Mouse (Mus musculus) liver, adult 2 months (tissue): ENCODE measurements around the gene Rtl1. TPM values are rescaled to one million over a fixed set of nuclear protein-coding genes. Genes with fewer than 3 reads are reported as not detected.

ENCODE experiments used
- DNase-seq: peaks from one replicate; pipeline ENCODE4 v3.0.0-alpha.2; 2011; ENCODE audit warnings: low read depth, low spot score; ENCODE audit errors: extremely low read depth
- H3K27ac ChIP-seq: fragments of 200-500 bp; replicated peaks from 2 replicates; pipeline ENCODE4 v1.5.1; 2012; ENCODE audit warnings: low read depth, mild to moderate bottlenecking, control low read depth, inconsistent platforms, low read length; ENCODE audit not compliant: insufficient read depth
- H3K27me3 ChIP-seq: fragments of 200-500 bp; 2 replicates; pipeline ENCODE4 v1.6.1; 2012; ENCODE audit warnings: mild to moderate bottlenecking, moderate library complexity, low read length, inconsistent platforms; ENCODE audit not compliant: control insufficient read depth, insufficient read depth
- H3K36me3 ChIP-seq: fragments of 200-500 bp; 2 replicates; pipeline ENCODE4 v1.6.1; 2012; ENCODE audit warnings: low read length, inconsistent platforms; ENCODE audit not compliant: control insufficient read depth, insufficient read depth
- H3K4me1 ChIP-seq: fragments of 200-500 bp; 2 replicates; pipeline ENCODE4 v1.6.1; 2011; ENCODE audit warnings: low read length; ENCODE audit not compliant: control insufficient read depth, insufficient read depth
- H3K4me3 ChIP-seq: fragments of 200-500 bp; 2 replicates; pipeline ENCODE4 v1.5.1; 2011; ENCODE audit warnings: low read depth, mild to moderate bottlenecking, control low read depth, low read length, moderate library complexity; ENCODE audit not compliant: insufficient read depth
- H3K79me2 ChIP-seq: fragments of 200-500 bp; 2 replicates; pipeline ENCODE4 v1.6.1; 2012; ENCODE audit warnings: inconsistent platforms, mild to moderate bottlenecking, low read length, moderate library complexity; ENCODE audit not compliant: control insufficient read depth, insufficient read depth
- H3K9ac ChIP-seq: fragments of 200-500 bp; 2 replicates; pipeline ENCODE4 v1.6.1; 2012; ENCODE audit warnings: low read depth, mild to moderate bottlenecking, control low read depth, inconsistent platforms, low read length
- CTCF ChIP-seq: fragments of 200-500 bp; IDR thresholded peaks from 2 replicates; pipeline ENCODE4 v1.5.1; 2011; ENCODE audit warnings: low read depth, low read length, control low read depth
- POLR2A ChIP-seq: fragments of 200-500 bp; IDR thresholded peaks from 2 replicates; pipeline ENCODE4 v1.6.1; 2011; ENCODE audit warnings: low read length, control low read depth; ENCODE audit not compliant: insufficient read depth; ENCODE audit errors: extremely low read depth
- WGBS: fragments of 180-500 bp; shearing (Covaris S2); methylation state at CpG from one replicate; pipeline ENCODE4 v1.1.7; 2018; 5-methylcytosine and 5-hydroxymethylcytosine counted together
- polyA plus RNA-seq: library from polyadenylated mRNA; depleted of rRNA; stranded (reverse); fragments of >200 nt; gene quantifications from 2 replicates; pipeline ENCODE4 v1.2.3, GENCODE M21; 2012
- total RNA-seq: library from RNA; depleted of rRNA; stranded (reverse); fragments of >200 nt; gene quantifications from 2 replicates; pipeline ENCODE4 v1.2.3, GENCODE M21; 2014

The Rtl1 gene
- total and polyA plus RNA-seq, 2 experiments, result not detected

DNA sequence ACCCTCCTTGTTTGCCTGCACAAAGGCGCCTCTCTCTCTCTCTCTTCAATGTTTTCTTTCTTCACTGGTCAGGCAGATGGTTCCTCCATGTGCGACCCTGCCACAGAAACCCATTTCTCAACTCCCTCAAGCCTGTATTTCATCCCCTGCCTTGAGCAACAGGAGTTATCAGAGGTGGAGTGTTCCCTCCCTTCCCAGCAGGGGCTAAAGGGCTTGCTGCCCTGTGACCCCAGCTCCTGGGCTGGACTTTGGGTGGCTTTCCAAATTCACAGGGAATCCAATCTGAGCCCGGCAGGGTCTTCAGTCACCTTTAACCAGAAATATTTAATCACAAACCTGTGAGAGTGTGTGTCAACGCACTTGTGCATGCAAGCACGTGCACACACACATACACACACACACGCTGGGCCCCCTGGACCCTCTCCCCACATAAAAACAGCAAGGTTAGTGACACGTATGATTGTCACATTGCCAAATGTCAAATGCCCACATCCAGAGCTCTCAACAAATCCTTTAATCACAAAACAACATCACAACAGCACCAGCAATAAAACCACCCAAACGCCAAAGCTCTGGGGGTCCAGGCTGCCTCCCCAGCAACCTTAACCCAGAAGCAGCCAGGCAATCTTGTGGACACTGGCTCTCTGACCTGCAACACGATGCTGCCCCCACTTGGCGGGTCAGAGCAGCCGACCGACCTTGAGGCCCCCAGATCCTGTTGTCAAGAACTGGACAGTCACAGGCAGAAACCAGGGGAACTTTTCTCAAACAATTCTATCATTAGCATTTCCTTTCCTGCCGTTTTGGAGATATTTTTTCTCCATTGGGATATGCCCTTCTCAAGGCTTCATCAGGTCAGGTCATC lies 8.7 kb upstream of the Rtl1 start:
- no peak overlapping the region for H3K9ac ChIP-seq
- no peaks in the 10 kb centered on the region for H3K4me1 ChIP-seq
- no peaks in the 10 kb centered on the region for H3K27me3 ChIP-seq
- no peak overlapping the region for H3K27ac ChIP-seq
- no peaks in the 10 kb centered on the region for H3K36me3 ChIP-seq
- peak; percentile 69 for TF ChIP-seq CTCF
- TF ChIP-seq POLR2A, result no peak
- peak; percentile 5 for DNase-seq
- no peak overlapping the region for H3K4me3 ChIP-seq
- no peaks in the 10 kb centered on the region for H3K79me2 ChIP-seq
- 36% methylated on average over 13 of the region's 13 CpGs for WGBS

DNA sequence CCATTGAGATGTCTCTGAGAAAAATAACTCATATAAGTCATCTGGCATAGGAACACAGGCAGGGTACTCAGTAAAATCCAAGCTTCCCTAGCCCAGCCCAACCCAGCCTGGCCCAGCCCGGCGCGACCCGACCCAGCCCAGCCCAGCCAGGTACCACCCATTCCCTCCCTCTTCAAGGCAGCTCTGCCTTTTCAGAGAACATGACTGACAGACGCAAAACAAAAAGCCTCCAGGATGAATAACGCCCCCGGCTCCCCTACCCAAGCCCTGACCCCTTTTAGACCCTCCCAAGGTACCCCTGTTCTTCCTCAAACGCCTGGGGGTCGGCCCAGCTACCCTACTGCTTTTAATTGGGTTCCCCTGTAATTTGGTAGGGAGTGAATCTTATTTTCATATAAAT lies 7.8 kb upstream of the Rtl1 start:
- no peak overlapping the region for H3K9ac ChIP-seq
- no peak for TF ChIP-seq POLR2A
- no peak for TF ChIP-seq CTCF
- no peak overlapping the region for H3K4me3 ChIP-seq
- no peak for DNase-seq
- no peak overlapping the region for H3K27ac ChIP-seq
- 57% methylated on average over 9 of the region's 9 CpGs for WGBS
- no peaks in the 10 kb centered on the region for H3K27me3 ChIP-seq
- no peaks in the 10 kb centered on the region for H3K4me1 ChIP-seq
- H3K36me3 ChIP-seq, result no peaks in the 10 kb centered on the region
- no peaks in the 10 kb centered on the region for H3K79me2 ChIP-seq

DNA sequence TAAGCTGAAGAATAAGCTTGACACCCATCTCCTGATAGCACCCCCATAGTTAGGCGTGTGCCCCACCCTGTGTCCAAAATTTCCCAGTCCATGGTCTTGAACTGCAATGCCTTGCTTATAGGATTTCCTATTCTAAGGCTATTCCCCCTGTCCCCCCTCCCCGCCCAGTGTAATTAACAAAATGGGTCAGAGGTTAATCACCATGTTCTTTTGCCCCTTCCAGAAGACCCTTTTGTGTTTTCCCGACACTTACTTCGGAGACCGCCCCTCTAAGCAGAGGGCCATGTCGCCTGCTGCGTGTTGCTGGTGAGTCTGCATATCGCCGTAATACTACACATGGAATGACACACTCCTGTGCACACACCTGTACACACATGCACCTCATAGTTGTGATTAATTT lies 7.1 kb upstream of the Rtl1 start:
- DNase-seq, result no peak
- H3K9ac ChIP-seq, result no peak overlapping the region
- WGBS, result 89% methylated on average over 9 of the region's 9 CpGs

DNA sequence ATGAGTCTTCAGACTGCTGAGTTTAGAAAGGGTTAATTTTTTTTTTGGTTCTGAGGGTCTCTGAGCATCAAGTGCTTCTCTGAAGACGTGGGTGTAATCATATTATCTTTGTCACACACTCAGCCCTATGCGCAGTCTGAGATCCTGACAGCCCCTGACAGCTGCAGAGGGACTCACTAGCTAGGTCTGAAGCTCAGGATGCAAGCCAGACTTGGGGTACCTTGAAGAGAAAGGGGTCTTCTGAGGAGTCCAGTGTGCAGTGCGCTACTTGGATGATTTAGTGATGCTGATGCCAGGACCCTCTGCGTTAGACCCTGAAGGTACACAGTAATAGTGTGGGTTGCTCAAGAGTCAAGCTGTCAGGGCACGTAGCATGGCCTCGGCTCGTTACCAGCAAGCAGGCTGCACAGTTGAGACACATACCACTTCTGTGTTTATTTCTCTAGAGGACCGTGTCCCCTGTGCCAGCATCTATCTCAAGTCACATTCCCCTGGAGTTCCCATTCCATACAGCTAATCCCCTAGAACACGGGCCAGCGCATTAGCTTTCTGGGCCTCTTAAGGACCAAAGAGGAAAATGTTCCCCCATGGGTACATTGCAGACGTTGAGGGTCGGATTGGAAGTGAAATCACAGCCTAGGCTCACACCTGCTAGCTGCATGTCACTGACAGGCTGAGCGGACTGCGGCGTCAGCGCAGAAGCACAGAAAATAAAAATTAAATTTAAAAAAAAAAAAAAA lies 5.0 kb upstream of the Rtl1 start:
- no peak overlapping the region for H3K9ac ChIP-seq
- H3K4me3 ChIP-seq, result no peak overlapping the region
- H3K27ac ChIP-seq, result no peak overlapping the region
- TF ChIP-seq CTCF, result no peak
- no peak for TF ChIP-seq POLR2A
- 80% methylated on average over 16 of the region's 16 CpGs for WGBS
- H3K79me2 ChIP-seq, result no peaks in the 10 kb centered on the region
- no peaks in the 10 kb centered on the region for H3K27me3 ChIP-seq
- DNase-seq, result no peak
- H3K4me1 ChIP-seq, result no peaks in the 10 kb centered on the region
- no peaks in the 10 kb centered on the region for H3K36me3 ChIP-seq

More for the DNA sequence above, 7.1 kb upstream of the Rtl1 start:
- Histone ChIP-seq H3K36me3 (no peaks in the 10 kb centered on the region), H3K27me3 (no peaks in the 10 kb centered on the region), H3K4me3 (no peak overlapping the region), H3K4me1 (no peaks in the 10 kb centered on the region), H3K27ac (no peak overlapping the region), H3K79me2 (no peaks in the 10 kb centered on the region)
- TF ChIP-seq CTCF (no peak), POLR2A (no peak)

DNA sequence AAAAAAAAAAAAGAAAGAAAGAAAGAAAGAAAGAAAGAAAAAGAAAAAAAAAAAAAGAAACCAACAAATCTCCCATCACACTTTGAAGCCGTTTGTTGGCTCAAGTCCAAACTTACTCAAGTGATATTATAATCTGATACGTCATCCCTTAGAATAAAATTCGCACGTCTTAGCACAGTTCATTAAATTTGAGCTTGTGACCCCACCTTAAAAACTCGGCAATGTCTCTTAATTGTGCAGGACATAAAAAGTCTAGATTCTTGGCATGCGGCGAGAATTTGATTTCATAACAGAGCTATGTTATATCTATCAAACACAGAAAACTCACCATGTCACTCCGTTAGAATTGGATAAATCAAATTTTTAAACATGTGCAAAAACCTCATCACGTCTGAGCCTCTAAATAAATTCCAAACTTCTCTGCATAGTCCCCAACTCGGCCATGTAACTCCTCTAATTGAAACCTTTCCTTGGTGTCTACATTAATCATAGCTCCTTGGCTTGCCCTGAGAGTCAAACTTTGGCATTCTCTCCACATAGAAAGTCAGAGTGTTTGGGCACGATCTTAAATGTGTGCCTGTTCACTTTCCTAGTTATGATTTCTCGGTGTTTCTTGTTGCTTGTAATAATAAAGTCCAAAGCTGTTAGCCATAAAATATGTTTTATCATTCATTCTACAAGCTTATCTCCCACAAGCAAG lies 1.4 kb downstream of the Rtl1 start:
- H3K79me2 ChIP-seq, result no peaks in the 10 kb centered on the region
- no peak overlapping the region for H3K9ac ChIP-seq
- H3K4me1 ChIP-seq, result no peaks in the 10 kb centered on the region
- no peak overlapping the region for H3K4me3 ChIP-seq
- TF ChIP-seq POLR2A (no peak), CTCF (no peak)
- no peak for DNase-seq
- 76% methylated on average over 12 of the region's 12 CpGs for WGBS
- no peak overlapping the region for H3K27ac ChIP-seq
- no peaks in the 10 kb centered on the region for H3K36me3 ChIP-seq
- H3K27me3 ChIP-seq, result no peaks in the 10 kb centered on the region
